Mouse (Mus musculus) forelimb bud, embryonic 11.5 days (tissue): Measurements from ENCODE around the gene Wdr63.
A peak's percentile ranks its signal among the peaks of the same experiment; 100 is the strongest.

Source experiments
- DNase-seq: peaks from one replicate; pipeline ENCODE4 v3.0.0-alpha.2; 2012; ENCODE audit warnings: low read depth, low spot score

The Wdr63 gene

DNA sequence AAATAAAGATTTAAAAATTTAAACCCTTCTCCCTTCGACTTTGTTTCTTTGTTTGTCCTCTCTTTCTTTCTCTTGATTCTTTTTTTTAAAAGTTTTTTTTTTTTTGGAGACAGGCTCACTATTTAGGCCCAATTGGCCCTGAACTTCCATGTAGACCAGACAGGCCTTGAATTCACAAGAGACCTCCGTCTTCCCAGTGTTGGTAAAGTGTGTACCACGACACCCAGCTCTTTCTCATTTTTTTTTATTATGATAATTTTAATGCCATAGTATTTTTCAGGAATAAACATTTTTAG lies 14.1 kb upstream of the Wdr63 start:
- DNase-seq: no peak

DNA sequence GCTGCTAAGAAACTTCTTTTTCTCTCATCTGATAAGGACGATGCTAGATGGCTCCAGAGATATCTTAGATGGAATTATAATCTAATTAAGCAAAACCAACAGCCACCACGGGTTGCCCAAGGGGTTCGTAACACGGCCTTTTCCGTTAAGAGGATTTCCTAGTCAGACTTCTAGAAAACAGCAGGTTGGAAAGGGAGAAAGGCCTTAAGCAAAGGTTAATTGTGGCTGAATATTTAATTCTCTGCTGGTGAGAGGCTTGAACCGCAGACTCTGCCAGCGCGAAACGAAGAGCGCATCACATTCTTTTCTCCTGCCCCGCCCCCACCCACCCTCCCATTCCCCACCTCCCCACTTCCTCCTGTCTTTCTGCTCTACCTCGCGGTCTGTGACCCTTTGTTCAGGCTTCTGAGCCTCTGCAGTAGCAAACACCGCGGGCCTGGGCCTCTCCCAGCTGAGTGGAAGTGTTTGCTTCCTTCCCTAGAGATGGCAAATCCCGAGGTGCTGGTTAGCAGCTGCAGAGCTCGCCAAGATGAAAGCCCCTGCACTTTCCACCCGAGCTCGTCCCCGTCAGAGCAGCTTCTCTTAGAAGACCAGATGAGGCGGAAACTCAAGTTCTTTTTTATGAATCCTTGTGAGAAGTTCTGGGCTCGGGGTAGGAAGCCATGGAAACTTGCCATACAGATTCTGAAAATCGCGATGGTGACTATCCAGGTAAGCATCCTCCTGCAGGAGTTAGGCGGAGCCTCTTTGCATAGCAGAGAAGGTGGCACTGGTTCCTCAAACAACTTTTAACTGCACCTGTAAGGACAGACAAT lies 13.6 kb upstream of the Wdr63 start:
- DNase-seq: peak; percentile 48

DNA sequence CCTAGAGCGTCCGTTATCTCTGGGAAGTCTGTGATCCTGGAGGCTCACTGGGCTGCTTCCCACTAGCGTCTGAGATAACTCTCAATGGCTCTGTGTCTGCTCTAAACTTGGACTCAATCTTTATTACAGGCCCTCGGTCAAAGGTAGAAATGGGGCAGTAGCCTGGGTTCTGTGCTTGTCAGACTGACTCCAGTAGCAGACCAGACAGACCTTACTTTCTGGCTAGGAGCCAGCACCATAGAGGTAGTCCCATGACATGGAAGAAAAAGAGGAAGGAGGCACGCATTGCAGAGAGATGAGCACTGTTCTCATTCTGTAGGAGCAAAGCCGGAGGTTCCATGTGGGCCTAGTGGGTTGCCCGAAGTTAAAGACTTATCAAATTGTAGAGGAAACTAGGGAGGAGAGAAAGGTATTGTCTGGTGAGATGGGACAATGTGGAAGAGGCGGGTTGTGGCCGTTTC lies 10.1 kb upstream of the Wdr63 start:
- no peak for DNase-seq

- DNase-seq: no peak
Observed at GRCm38 (mm10) chr3:146117258-146117996, 9.5 kb upstream of the Wdr63 start, which contains the start of gene Mcoln3. TSS of gene Mcoln3 (plus strand) at chr3:146117450.

- DNase-seq: no peak
Observed at GRCm38 (mm10) chr3:146110916-146111315, 3.0 kb upstream of the Wdr63 start.

DNA sequence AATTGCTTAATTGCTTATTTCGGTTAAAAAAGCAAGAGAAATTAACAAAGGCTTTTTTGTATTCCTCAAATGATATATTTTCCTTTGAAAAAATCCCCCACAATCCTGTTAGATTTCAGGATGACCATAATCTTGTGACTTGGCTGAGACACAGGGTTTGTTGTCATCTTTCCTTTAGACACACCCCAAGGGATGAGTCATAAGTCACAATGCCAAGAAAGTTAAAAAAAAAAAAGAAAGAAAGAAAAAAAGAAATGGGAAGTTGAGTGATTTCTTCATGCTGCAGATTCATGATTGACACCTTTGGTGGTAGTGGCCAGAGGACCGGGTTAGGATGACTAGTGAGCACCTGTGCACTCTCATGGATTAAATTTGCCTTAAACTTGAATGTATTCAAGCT lies 2.4 kb upstream of the Wdr63 start:
- no peak for DNase-seq

DNA sequence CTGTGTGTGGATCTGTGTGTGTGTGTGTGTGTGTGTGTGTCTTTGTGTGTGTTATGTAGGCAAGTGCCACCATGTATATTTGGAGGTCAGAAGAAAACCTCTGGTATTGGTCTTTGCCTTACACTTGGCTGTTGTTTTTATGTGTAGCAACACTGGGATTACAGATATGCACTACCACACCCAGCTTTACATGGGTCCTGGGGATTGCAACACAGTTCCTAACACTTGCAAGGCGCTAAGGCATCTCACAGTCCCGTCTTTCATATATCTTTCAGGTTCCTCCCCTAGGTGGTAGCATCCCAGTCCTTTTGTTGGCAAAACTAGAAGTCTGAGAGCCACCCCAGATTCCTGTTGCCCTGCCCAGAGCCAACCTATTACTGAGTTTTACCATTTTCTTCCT lies 1.0 kb upstream of the Wdr63 start:
- no peak for DNase-seq

DNA sequence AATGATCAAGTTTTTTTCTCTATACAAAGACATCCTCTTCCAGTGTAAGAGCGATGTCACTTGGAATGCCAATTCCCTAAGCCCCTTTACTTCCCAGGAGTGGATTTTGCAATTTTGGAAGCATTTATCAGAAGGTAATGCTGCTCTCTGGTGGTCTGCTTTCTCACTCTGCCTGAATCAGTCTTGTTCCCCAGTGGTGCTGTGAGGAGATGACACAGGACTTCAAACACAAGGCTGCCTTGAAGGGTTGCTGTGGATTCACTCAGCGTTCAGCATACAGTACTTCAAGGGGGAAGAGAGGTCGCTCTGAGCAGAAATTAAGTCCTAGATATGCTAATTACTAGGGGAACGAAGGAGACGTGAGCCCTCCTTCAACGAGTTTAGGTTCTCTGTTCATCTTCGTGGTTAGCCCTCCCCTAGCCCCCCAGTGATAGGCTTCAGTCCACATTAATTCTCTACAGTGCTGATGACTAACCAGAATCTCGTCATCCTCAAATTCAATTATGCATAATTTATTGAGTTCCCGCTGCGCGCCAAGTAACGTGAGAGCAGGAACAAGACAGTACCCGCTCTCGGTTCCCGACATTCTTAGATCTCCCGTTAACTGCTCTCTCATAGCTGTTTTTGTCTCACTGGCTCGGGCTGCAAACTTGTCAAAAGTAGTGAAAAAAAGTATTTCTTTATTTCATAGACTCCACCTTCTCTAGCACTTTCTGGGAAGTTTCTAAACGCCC lies 647 bp downstream of the Wdr63 start:
- DNase-seq: peak; percentile 35

DNA sequence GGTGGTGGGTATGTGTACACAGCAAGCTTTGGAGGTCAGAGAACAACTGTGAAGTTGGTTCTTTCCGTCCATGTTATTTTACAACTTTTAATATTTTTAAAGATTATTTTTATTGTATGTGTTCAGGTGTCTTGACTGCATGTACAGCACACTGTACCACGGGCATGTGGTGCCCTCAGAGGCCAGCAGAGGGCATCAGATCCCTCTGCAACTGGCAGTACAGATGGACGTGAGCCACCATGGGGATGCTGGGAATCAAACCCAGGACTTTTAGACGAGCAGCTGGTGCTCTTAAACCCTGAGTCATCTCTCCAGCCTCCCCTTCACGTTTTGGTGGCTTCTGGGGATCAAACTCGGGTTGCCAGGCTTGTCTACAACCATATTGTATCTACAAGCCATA lies 5.9 kb downstream of the Wdr63 start:
- DNase-seq: no peak

DNA sequence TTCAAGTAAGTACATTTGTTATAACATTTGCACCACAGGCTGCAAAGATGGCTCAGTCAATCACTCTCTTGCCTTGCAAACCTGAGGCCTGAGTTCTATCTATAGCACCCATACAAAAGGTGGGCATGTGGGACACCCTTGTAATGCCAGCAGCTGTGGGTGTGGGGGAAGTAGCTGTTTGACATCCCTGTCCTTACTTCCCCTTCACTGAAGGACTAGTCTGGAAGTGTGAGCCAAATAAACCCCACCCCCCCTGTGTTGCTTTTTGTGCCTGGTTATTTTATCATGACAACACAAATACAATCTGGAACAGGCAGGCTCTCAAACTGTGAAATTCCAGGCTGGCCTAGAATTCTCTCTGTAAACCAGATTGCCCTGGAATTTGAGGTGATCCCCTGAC lies 8.0 kb downstream of the Wdr63 start:
- no peak for DNase-seq

DNA sequence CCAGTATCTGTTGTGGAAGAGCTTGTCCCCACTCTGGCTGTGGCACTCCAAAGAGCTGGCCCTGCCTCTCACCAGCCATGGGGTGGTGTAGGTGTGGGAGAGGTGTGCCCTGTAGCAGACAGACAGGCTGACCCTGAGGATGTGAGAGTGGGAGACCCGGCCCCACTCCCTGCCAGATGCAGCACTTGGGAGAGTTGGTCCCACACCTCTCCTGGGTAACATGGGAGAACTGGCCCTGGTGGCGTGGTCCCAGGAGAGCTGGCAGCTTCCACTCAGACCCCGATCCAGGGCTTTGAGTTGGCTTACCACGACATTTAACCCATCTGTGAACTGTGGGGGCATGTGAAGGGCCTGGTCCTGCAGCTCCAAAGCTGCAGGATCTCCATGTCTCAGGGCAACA lies 10.1 kb downstream of the Wdr63 start:
- no peak for DNase-seq

DNA sequence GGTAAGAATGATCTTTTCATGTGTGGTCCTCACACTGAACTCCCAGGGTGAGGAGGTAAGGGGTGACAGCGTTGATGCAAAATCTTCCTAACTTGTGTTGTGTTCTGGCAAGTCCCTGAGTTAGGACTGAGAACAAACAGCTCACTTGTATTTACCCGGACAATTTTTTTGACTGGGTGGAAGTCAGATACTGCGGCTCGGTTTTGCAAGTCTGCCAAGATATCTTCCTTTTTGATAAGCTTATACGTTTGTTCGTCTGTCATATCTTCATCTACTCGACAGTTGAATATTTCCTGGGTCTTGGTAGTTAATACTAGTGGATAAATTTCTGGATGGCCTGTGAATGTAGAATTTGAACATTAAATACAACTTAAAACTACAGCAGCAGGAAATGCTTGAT lies 10.9 kb downstream of the Wdr63 start:
- no peak for DNase-seq

- no peak for DNase-seq
Observed at GRCm38 (mm10) chr3:146095066-146095465, 12.9 kb downstream of the Wdr63 start.

GRCm38 (mm10) chr3:146090988-146091657 lies 16.8 kb downstream of the Wdr63 start:
- no peak for DNase-seq

GRCm38 (mm10) chr3:146080241-146080640 lies 27.7 kb downstream of the Wdr63 start:
- no peak for DNase-seq

DNA sequence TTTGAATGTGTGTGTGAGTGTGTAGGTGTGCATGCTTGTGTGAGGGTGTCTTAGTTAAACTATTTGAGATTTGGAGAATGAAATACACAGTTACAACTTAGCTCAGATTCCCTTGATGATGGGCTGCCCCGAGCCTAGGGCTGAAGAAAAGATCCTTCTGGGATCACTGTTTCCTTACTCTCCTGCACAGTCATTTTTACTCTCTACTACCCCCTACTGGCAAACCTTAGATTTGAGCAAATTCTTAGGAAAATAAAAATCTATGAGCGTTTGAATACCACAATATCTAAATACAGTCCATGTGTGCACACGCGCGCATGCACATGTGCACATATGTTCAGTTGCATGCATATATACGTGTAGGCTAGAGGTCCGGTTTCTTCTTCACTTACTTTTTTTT lies 35.1 kb downstream of the Wdr63 start:
- DNase-seq: peak; percentile 53

- no peak for DNase-seq
Observed at GRCm38 (mm10) chr3:146069276-146069675, 38.7 kb downstream of the Wdr63 start.

DNA sequence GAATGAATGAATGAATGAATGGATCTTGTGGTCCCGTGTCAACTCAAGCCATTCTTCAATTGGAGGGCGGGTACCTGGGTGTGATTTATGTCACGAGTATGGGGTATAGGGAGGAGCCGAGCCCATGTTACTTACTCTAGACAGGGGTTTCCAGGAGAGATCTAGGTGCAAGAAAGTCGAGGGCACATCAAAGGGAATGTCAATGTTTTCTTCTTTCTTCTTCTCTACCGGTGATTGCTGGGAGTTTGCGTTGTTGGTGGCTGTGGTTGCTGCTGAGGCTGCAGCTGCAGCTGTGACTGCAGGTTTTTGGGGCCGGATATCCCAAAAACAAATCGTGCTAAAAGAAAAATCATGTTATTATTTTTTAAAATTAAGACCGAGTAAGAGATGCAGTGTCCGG lies 44.8 kb downstream of the Wdr63 start:
- no peak for DNase-seq

GRCm38 (mm10) chr3:146059356-146059926 lies 48.5 kb downstream of the Wdr63 start:
- no peak for DNase-seq

- peak; percentile 62 for DNase-seq
Observed at GRCm38 (mm10) chr3:146058263-146058662, 49.7 kb downstream of the Wdr63 start.

DNA sequence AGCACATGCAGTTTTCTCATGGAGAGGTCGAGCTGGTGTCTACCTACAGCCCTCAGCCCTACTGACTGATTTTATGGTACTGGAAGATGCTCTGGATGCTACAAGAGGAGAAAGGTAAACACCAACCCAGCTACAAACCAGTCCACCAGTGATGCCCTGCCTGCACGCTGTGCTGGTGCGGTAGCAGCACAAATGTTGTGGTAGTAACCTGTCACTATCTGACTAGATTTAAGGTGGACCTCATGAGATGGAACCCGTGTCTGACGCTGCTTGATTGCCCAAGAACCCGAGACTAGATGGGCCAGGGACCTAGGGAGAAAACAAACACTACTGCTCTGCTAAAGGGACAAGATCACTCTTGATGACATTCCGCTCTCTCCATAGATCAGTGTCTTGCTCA lies 50.8 kb downstream of the Wdr63 start:
- no peak for DNase-seq

GRCm38 (mm10) chr3:146053873-146054272 lies 54.1 kb downstream of the Wdr63 start:
- no peak for DNase-seq
